Mouse (Mus musculus) right cerebral cortex, postnatal 4 days (tissue): Measurements from ENCODE around the gene Hmgn2.

Source experiments
- DNase-seq: peaks from one replicate; pipeline ENCODE4 v3.0.0-alpha.2; 2022

Gene Hmgn2

GRCm38 (mm10) chr4:133978021-133978711, 9.7 kb upstream of the Hmgn2 start:
- DNase-seq = no peak

GRCm38 (mm10) chr4:133971741-133972140, 3.3 kb upstream of the Hmgn2 start:
- DNase-seq = no peak

- DNase-seq = peak; percentile 41
These were observed 2.4 kb upstream of the Hmgn2 start for GRCm38 (mm10) chr4:133970876-133971275.

- DNase-seq = peak; percentile 39
These were observed 1.7 kb upstream of the Hmgn2 start for GRCm38 (mm10) chr4:133970196-133970595.

DNA sequence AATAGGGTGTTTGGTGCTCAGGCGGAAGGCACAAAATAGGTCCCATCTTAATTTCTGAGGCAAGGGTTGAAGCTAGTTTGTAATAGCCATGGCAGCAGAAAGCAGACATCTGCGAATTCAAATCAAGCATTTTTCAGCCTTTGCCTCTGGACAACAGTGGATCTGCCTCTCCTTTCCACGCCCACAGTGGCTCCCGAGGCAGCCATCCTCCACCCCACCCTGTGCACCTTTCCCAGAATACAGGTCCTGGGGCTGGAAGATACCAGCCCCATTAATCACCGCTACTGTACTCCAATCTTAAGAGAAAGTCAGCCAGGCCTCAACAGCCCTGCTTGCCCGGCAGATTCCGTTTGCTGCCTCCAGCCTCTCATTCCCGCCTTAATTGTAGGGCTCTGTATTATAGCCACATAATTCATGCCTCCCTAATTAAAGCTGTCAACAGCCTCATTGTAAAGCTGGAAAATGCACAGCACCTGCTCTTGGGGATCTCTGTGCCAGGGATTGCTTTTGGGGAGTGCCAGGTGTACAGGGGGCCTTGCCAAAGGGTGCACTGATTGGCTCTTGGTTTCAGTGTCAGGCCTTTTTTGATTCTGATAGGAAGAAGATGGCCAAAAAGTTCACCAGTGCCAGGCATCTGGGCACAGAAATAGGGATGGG, 792 bp upstream of the Hmgn2 start:
- DNase-seq = no peak

- DNase-seq = peak; percentile 97
These were observed 642 bp downstream of the Hmgn2 start for GRCm38 (mm10) chr4:133967866-133968149.

GRCm38 (mm10) chr4:133967138-133967865, 1.1 kb downstream of the Hmgn2 start:
- DNase-seq = peak; percentile 95

DNA sequence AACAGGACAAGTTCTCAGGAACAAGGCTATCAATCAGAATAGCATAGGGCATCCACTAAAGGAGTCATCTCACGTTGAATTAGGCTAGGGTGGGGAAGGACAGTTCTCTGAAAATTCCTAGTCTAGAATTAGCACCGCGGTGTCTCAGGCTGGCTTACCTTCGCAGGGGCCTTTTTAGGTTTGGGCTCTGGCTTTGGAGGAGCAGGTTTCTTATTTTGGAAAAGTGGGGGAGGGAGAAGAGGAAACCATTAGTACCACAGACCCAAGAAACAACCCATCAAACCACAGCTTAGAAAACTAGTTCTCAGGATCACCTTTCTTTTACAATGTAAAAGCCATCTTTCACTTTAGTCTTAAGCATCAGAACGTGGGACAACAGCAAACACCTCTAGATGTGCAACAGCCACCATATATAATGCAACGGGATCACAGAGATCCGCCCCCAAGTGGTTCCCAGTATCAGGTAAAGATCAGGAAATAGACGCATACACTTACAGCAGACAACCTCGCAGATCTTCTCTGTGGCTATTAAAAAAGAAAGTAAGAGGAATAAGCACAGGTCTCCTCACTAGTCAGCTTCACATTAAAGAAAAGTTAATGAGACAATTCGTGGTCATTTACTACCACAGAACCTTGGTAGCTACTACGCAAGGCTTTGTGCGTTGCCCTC, 2.0 kb downstream of the Hmgn2 start:
- no peak for DNase-seq

GRCm38 (mm10) chr4:133962566-133962965, 5.9 kb downstream of the Hmgn2 start:
- no peak for DNase-seq

DNA sequence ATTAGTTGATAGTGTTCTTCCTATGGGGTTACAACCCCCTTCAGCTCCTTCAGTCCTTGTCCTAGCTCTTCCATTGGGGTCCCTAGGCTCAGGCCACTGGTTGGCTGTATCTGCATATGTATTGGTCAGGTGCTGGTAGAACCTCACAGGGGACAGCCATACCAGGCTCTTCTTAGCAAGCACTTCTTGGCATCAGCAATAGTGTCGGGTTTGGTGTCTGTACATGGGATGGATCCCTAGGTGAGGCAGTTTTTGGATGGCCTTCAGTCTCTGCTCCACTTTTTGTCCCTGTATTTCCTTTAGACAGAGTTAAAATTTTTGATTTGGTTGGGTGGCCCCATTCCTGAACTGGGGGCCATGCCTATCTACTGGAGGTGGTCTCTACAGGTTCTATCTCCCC, 9.6 kb downstream of the Hmgn2 start:
- no peak for DNase-seq

DNA sequence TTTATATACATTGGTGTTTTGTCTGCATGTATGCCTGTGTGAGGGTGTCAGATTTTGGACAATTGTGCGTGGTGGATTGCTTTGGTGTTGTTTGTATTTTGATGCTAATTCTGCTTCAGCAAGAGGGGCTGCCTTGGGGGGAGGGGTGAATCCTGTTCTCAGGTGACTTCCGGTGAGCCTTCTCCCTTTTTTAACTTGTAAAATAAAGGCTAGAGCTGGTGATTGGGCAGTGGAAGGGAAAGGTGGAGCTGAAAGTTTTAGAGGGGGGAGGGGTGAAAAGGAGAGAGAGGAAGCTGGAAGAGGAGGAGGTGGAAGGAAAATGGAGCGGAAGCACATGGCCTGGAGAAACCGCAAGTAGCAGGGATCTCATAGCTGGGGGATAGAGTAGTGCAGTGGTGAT, 12.1 kb downstream of the Hmgn2 start:
- DNase-seq = no peak

- no peak for DNase-seq
These were observed 21.7 kb downstream of the Hmgn2 start for GRCm38 (mm10) chr4:133946736-133947135.

GRCm38 (mm10) chr4:133943791-133944190, 24.7 kb downstream of the Hmgn2 start:
- DNase-seq = no peak

GRCm38 (mm10) chr4:133942679-133943078, 25.8 kb downstream of the Hmgn2 start:
- no peak for DNase-seq

- no peak for DNase-seq
These were observed 26.9 kb downstream of the Hmgn2 start for GRCm38 (mm10) chr4:133941576-133941975.

DNA sequence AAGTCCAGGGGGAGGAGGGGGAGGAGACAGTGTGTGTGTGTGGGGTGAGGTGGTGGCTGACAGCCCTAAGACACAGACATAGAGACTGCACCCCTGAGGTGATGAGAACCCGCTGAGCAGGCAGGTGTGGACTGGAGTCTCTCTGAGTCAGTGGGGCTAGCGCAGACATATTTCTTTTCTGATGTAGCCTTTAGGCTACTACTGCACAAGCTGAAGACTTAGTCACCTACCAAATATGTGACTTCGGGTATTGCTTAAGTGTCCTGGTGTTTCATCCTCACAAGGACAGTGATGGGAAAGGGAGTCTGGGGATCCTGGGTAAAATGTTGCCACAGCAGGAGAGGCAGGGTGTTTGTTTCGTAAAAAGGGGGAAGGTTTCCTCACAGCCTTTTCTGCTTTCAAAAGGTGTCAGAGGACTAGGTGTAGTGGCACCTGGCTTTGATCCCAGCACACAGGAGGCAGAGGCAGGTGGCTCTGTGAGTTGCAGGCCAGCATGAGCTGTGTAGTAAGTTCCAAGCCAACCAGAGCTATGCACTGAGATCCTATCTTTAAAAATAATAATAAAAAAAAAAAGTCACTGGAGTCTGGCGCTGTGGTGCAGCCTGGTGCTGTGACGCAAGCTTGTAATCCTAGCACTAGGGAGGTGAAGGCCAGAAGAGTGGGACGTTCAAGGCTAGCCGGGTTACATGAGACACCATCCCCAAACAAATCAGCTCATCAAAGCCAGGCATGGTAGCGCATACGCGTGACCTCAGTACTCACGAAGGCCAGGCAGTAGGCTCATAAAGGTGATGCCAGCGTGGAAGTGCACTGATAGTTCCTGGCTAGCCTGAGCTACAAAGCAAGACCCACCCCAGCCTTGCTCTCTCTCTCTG, 27.8 kb downstream of the Hmgn2 start:
- DNase-seq = no peak

- DNase-seq = no peak
These were observed 30.4 kb downstream of the Hmgn2 start for GRCm38 (mm10) chr4:133938077-133938476.

GRCm38 (mm10) chr4:133931785-133932184, 36.7 kb downstream of the Hmgn2 start:
- no peak for DNase-seq

- no peak for DNase-seq
These were observed 37.1 kb downstream of the Hmgn2 start for GRCm38 (mm10) chr4:133931349-133931748.

GRCm38 (mm10) chr4:133929278-133929670, 39.2 kb downstream of the Hmgn2 start:
- no peak for DNase-seq

DNA sequence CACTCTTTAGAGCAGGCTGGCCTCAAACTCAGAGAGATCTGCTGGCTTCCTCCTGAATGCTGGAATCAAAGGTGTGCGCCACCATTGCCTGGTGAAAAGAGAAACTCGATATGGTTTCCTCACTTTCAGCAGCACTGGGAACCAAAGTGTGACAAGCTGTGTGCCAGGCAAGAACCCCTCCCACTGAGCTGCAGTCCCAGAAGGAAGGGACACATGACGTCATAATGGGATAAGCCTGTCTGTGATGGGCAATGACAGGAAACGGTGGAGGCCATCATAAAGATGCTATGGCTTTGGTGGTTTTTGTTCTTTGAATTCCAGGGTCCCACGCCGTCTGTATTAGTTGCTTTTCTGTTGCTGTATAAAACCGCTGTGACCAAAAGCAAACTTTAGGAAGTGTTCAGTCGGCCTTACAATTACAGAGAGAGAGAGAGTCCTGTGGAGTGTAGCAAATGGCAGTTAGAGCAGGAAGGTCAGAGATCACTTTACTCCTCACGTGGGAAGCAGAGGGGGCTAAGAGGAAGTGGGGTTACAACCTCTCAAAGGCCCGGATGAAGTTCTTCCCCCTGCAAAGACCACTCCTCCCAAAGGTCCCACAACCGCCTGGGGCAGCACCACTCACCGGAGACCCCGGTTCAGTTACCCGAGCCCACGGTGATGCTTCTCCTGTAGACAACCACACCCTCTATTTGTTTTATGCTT, 39.7 kb downstream of the Hmgn2 start:
- no peak for DNase-seq

- DNase-seq = no peak
These were observed 43.2 kb downstream of the Hmgn2 start for GRCm38 (mm10) chr4:133925204-133925603.
